Mouse (Mus musculus): ENCODE results near the gene Stap2.

DNA sequence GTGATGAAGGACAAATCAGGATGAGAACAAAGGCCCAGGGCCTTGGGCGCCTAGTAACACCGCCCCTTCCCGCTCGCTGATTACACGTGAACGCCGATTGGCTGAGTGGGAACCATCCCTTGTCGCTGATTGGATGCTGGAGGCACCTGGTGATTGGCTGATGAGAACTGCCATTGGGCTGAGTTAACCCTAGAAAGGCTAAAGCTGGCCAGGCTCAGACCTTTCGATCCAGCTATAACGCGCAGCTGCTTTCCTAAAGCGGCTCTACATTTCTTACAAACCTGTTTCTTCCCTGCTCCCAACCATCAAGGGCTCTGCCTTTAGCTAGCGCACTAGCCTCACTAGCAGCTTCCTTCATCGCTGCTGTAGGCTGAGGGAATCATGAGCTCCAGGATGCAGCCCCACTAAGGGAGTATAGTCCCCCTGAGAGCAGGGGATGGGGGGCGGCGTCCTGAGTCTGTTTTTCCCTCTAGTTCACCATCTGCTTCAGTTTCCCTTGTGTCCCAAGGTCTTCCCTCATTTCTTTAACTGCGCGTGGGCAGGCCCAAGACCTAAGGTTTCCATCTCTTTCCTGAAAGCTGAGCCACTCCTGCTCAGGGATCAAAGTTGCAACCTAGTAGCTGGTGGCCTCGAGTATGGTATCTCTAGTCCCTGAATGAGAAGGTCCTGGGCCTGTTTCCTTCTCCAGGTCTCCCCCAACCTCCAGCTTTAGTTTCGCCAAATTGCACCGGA lies 3.1 kb upstream of the Stap2 start:
- TF ChIP-seq EP300 (IDR thresholded peaks at IDR 0.05; ENCODE audit: low read depth) (no peak), CTCF (IDR thresholded peaks at IDR 0.05; ENCODE audit: low read depth) (no peak)

All from liver, embryonic 14.5 days (tissue).